27 mouse cellular contexts compared by ENCODE assay signal in genomic region chr3:39248712-39249111, GRCm38 (mm10).
DNase-seq lines count a peak whose midpoint lies in the region; ATAC-seq and TF ChIP-seq lines count a peak whose summit lies in the region.
"Had no signal": no experiment of that assay in that cellular context is flagged by ENCODE, and none has a peak within 500 bp of the region (broad histone marks: within the 10 kb centered on the region; RNA-seq: fewer than 3 reads in every experiment).

No protein-coding gene starts in this region.

- no peak overlapping the region for H3K4me3 ChIP-seq in heart, embryonic 12.5 days
- no peak overlapping the region for H3K4me3 ChIP-seq in lung, embryonic 14.5 days (ENCODE audit: low read depth, low read length)
- no peak overlapping the region for H3K4me3 ChIP-seq in forebrain, embryonic 13.5 days
- H3K4me3 ChIP-seq: erythroblast, embryonic 14.5 days; heart, adult 2 months; limb, embryonic 10.5 days; limb, embryonic 15.5 days; liver, embryonic 13.5 days; midbrain, embryonic 13.5 days; neural tube, embryonic 13.5 days had no signal

- ATAC-seq in heart, embryonic 12.5 days (ENCODE audit: insufficient number of reproducible peaks, low FRiP score): peak; percentile 78; the same call in 1 of the 2 replicates
- peak; percentile 83 for ATAC-seq in lung, embryonic 14.5 days (ENCODE audit: insufficient read depth)
- ATAC-seq in forebrain, embryonic 13.5 days: peak; percentile 36; the same call in 1 of the 2 replicates
- ATAC-seq: CD4-positive, CD25-positive, alpha-beta regulatory T cell, adult 4 months; intestine, postnatal 0 days had no signal

- H3K27ac ChIP-seq in heart, embryonic 12.5 days (ENCODE audit: poor library complexity, severe bottlenecking): peak overlapping the region; percentile 82
- H3K27ac ChIP-seq in lung, embryonic 14.5 days (ENCODE audit: low read depth): no peak overlapping the region
- peak overlapping the region; percentile 25; the same call in 1 of the 2 replicates for H3K27ac ChIP-seq in forebrain, embryonic 13.5 days
- H3K27ac ChIP-seq: heart, adult 2 months; hindbrain, embryonic 14.5 days; limb, embryonic 10.5 days; limb, embryonic 15.5 days; liver, embryonic 13.5 days; macrophage; midbrain, embryonic 13.5 days; neural tube, embryonic 13.5 days had no signal

- WGBS in heart, embryonic 12.5 days: 11% methylated on average over 4 of the region's 4 CpGs
- 31% methylated on average over 4 of the region's 4 CpGs for WGBS in lung, embryonic 14.5 days
- WGBS in forebrain, embryonic 13.5 days: 63% methylated on average over 4 of the region's 4 CpGs

- DNase-seq in heart, postnatal 4 days: no peak
- DNase-seq in lung, embryonic 14.5 days: peak; percentile 78
- no peak for DNase-seq in lung, postnatal 36 days
- no peak for DNase-seq in retina, postnatal 1 day
- DNase-seq in gastrocnemius, adult 8-10 months (ENCODE audit: low spot score in 2 of 2): no peak
- DNase-seq: adrenal gland, adult 2 months; adrenal gland, postnatal 36 days; cerebellum, adult 2 months; gastrocnemius, postnatal 25 days; heart, adult 2 months; kidney, adult 9 months; layer of hippocampus, adult 9-11 months; liver, embryonic 13.5 days; lung, adult 2 months; thymus, adult 2 months; thymus, postnatal 36 days had no signal

- no peak for TF ChIP-seq CTCF in lung, embryonic 14.5 days (IDR thresholded peaks at IDR 0.05; ENCODE audit: low read depth)

- H3K27me3 ChIP-seq in heart, embryonic 12.5 days (replicated peaks): no peaks in the 10 kb centered on the region
- no peaks in the 10 kb centered on the region for H3K27me3 ChIP-seq in lung, embryonic 14.5 days (ENCODE audit: insufficient read depth, low read length)
- H3K27me3 ChIP-seq in forebrain, embryonic 13.5 days: no peaks in the 10 kb centered on the region
- H3K27me3 ChIP-seq: limb, embryonic 15.5 days; liver, embryonic 13.5 days; midbrain, embryonic 13.5 days; neural tube, embryonic 13.5 days had no signal

- H3K9ac ChIP-seq in heart, embryonic 12.5 days: no peak overlapping the region
- H3K9ac ChIP-seq in lung, embryonic 14.5 days: no peak overlapping the region
- H3K9ac ChIP-seq in forebrain, embryonic 13.5 days: no peak overlapping the region
- H3K9ac ChIP-seq: hindbrain, embryonic 14.5 days; limb, embryonic 15.5 days; liver, embryonic 13.5 days; midbrain, embryonic 13.5 days; neural tube, embryonic 13.5 days had no signal

- peaks cover 15% of the 10 kb centered on the region for H3K4me1 ChIP-seq in heart, embryonic 12.5 days (replicated peaks)
- H3K4me1 ChIP-seq in lung, embryonic 14.5 days (ENCODE audit: insufficient read depth): peaks cover 3% of the 10 kb centered on the region
- peaks cover 14% of the 10 kb centered on the region for H3K4me1 ChIP-seq in forebrain, embryonic 13.5 days
- H3K4me1 ChIP-seq: liver, embryonic 13.5 days; midbrain, embryonic 13.5 days had no signal

- H3K36me3 ChIP-seq in heart, embryonic 12.5 days: no peaks in the 10 kb centered on the region
- H3K36me3 ChIP-seq in lung, embryonic 14.5 days (ENCODE audit: insufficient read depth): no peaks in the 10 kb centered on the region
- no peaks in the 10 kb centered on the region for H3K36me3 ChIP-seq in forebrain, embryonic 13.5 days (ENCODE audit: poor library complexity, severe bottlenecking)
- H3K36me3 ChIP-seq: limb, embryonic 10.5 days; limb, embryonic 15.5 days; liver, embryonic 13.5 days; midbrain, embryonic 13.5 days; neural tube, embryonic 13.5 days had no signal

- no peaks in the 10 kb centered on the region for H3K9me3 ChIP-seq in heart, embryonic 12.5 days (replicated peaks)
- H3K9me3 ChIP-seq in lung, embryonic 14.5 days (ENCODE audit: low read depth, low read length): no peaks in the 10 kb centered on the region
- no peaks in the 10 kb centered on the region for H3K9me3 ChIP-seq in forebrain, embryonic 13.5 days (replicated peaks)
- H3K9me3 ChIP-seq: limb, embryonic 10.5 days; limb, embryonic 15.5 days; liver, embryonic 13.5 days; midbrain, embryonic 13.5 days; neural tube, embryonic 13.5 days had no signal

- H3K4me2 ChIP-seq in heart, embryonic 12.5 days: no peak overlapping the region
- no peak overlapping the region for H3K4me2 ChIP-seq in lung, embryonic 14.5 days
- H3K4me2 ChIP-seq in forebrain, embryonic 13.5 days: no peak overlapping the region
- H3K4me2 ChIP-seq: hindbrain, embryonic 14.5 days; limb, embryonic 15.5 days; liver, embryonic 13.5 days; midbrain, embryonic 13.5 days; neural tube, embryonic 13.5 days had no signal
